Mouse (Mus musculus) B cell, adult 2 months (primary cell): ENCODE data around the gene Rc3h2.

Source experiments
- DNase-seq, 2 experiments: peaks; one replicate each; pipeline ENCODE4 v3.0.0; 2022

Gene Rc3h2

DNA sequence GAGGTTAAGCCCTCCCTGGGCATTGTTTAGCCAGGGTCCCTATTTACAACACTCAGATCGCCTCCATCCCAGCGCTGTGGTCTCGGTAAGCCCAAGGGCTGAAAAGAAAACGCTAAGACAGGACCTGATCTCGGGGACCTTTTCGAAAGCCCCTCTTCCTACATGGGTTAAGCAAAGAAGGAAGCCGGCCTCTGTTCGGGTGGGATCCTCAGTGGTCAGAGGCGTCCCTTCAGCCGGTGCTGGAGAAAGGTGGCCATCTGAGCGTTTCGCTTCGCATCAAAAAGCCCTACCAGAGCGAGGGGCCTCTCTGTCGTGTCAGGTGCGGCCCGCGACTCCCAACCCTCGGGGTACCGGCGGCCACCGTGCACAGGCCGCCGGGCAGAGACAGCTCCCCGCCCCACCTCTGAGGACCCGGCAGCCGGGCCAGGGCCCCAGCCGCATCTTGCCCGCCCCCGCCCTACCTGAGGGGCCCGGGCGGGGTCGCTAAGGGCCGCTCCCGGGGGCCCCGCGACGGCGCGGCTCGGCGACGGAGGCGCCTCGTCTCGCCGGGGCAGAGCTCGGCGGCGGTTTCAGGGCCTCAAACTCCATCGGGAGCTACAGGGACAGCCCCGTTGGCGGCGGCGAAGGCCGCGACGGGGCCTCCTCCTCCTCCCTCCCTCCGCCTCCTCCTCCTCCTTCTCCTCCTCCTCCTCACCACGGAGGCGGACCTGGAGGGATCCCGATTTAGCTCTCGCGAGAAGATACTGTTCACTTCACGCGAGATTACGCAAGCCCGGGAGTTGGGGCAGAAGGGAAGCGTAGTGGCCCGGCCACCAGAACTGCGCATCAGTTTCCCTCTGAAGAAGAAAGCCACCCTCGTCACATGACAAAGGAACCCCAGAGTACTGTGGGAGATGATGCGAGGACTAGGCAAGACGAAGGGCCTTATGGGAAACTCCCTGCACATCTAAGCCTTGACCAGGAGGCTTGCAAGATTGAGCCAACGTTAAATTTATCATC lies at the start of gene Rc3h2:
Gene Rc3h2, minus strand, starts transcription at position 598 of the 999 bp plus-strand sequence.
- peak; percentile 92 to 93 for DNase-seq

DNA sequence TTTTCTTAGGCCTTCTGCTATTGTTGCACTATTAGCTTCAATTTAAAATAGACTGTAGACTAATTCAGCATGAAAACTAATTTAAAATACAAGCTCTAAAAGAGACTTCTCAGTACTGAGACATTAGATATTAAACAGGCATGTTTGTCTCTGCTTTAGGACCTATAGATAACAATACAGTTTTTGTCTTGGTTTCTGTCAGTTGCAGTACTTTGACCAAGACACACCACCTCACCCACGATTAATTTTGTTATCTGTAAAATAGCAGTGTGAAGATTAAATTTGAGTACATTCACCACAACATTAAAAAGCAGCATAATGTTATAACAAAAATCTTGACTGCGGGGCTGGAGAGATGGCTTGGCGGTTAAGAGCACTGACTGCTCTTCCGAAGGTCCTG lies 43.6 kb upstream of the Rc3h2 start:
- no peak for DNase-seq

DNA sequence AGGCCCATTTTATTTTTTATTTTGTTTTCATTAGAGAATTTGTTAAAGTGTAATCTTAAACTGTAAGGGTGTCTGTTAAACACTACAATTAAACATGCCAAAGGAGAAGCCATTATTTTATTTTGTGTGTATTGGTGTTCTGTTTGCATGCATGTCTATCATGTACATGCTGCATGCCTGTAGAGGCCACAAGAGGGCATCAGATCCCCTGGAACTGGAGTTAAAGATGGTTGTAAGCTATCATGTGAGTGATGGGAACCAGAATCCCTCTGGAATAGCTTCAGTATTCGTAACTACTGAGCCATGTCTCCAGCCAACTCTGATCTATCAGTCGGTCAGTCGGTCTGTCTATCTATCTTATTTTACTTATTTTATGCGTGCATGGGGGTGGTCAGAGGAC lies 38.0 kb upstream of the Rc3h2 start:
- DNase-seq = no peak

DNA sequence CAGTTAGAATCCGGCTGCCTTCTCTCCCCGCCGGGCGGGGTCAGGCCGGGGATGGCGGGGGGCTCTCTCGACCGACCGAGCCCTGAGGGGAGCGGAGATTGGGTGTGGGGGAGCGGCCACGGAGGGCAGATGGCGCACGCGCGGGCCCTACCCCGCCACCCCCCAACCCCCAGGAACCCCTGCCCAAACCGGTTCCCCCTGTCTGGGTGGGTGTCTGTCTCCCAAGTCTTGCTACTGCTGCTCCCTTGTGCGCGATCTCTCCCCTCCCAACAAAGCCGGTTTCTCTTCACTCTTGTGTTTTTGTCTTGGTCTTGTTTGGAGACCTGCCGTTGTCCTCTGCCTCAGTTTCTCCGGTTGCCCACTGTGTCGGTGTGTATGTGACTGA lies 29.7 kb upstream of the Rc3h2 start:
- no peak for DNase-seq

GRCm38 (mm10) chr2:37451667-37452375 lies 29.1 kb upstream of the Rc3h2 start:
- DNase-seq = peak; percentile 92 to 93

DNA sequence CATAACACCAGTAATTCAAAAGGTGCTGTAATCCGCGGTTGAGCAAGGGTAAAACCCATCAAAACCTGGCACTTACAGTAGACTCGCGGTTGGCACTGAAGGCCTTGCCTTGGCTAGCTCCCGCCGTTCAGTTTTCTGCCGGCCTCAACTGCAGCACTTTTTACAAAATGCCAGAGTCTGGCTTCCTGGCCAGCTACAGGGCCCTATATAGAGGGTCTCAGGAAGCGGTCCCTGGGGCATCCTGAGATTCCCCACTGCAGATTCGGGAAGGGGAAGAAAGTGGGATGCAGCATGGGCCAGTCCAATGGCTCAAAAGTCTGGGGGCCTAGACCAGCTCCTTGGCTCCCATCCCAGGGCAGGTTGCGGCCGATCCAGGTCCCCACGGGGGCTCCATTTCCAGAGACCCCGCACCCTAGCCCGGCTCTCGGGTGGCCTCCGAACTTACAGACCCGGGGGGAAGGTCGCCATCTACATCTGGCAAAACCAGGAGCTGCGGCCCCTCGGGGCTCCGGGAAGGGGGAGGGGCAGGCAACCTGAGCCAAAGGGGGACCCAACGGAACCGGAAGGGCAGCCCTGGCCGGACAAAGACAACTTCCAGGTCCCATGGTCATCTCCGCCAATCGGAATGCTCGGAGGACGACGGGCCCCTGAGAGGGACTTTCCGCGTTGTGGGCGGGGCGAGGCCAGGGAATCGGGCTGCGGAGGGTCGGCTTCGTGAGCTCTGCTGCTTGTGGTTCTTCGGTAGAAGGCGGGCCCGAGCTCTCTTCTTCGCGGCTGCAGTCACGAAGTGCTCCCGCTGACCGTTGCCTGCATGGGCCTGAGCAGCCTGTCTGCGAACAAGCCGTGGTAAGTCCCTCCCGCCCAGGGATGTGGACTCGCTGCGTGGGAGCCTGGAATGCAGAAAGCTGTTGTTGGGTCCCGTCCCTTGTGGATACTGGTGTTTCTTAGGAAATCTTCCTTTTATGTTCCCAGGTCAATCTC lies 20.2 kb upstream of the Rc3h2 start, which contains the start of the genes Zbtb26, Zbtb6 and Rabgap1:
Gene Zbtb26, minus strand, starts transcription at position 525 of the 981 bp plus-strand sequence.
Gene Zbtb6, minus strand, starts transcription at position 561 of the 981 bp plus-strand sequence.
Gene Rabgap1, plus strand, starts transcription at position 669 of the 981 bp plus-strand sequence.
- peak; percentile 92 to 94 for DNase-seq

DNA sequence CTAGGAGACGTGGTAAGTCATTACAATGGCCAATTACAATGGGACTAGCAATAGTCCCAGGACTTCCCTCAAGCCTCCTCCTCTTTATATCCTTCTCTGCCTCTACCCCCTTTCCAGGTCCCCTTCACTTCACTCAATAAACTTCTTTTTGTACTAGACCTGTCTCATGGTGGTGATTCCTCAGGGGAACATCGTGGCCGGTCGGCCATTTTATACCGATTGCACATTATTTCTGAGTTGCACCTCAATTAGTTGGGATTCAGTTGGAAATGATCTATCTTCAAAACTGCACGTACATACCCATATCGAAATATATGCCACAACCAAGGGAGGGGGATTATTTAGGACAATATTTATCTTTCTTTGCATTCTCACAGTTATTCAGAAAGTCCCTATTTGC lies 8.9 kb upstream of the Rc3h2 start:
- DNase-seq = no peak

DNA sequence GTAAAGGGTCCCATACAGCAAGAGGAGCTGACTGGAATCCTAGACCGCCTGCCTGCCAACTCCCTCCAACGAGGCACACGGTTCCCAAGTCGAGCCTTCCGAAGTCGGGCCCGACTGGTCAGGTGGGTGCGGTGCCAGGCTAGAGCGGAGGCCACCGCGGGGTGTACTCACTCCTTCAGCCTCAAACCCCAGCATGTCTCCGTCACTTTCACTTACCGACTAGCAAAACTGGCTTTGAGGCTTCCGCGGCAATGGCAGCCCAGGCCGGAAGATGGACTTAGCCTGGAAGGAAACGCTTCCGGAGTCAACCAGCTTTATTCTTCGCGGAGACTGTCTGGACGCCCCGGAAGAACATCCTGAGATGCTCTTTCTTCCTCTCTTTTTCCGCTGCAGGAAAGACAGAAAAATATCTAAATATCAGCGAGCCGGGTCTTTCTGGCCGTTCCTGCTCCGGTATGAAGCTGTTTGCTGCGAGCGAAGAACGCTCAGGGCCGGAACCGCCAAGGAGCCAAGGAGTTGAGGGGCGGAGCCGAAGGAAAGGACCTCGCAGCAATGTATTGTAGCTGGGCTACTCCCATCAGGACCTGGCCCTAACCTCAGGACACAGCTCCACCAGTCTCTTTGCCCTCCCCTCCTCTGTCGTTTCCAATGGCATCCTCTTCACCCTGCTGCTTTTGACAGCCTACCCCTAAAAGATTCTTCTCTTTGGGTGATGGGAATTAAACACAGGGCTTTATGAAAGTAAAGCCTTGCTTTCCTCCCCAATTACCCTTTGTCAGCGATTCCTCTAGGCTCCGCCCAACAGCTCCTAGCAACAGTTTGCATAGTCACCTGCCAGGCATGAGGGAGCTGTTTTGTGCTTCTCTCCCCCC lies 8.1 kb upstream of the Rc3h2 start:
- peak; percentile 77 to 78 for DNase-seq

GRCm38 (mm10) chr2:37423671-37424070 lies 968 bp upstream of the Rc3h2 start:
- DNase-seq = peak; percentile 37 to 50

- no peak for DNase-seq
Measured at GRCm38 (mm10) chr2:37421903-37422302, 800 bp downstream of the Rc3h2 start.

- peak; percentile 10 to 17 for DNase-seq
Measured at GRCm38 (mm10) chr2:37395539-37395938, 27.2 kb downstream of the Rc3h2 start.

DNA sequence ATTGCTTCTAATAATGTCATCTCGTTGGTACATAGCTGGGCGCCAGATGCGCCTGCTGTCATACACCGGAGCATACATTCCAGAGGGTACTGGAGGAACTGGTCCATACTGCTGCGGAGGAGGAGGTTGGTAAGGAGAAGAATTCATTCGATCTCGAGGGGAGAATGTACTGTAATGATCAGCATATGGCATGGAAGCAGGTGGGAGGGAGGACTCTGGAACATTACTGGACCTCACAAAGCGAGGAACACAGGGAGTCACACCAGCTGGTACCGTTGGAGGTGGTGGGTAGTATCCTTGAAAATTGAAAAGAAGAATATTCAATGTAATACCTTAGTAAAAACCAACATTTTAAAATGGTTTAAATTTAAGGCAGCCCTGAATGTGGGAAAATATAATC lies 39.8 kb downstream of the Rc3h2 start:
- DNase-seq = no peak

DNA sequence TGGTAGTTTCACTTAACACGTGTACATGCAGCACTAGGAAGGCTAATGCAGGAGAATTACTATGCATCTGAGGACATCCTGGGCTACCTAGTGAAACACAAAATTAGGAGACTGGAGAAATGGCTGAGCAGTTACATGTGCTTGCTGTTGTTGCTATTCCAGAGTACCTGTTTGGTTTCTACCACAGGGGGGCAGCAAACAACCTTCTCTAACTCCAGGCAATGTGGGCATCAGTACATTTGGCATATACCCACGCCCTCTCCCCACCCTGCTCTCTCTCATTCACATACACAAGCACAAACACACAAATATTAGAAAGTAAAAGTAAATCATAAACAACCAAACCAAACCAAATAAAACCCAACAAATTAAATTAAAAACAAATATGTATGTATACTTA lies 42.5 kb downstream of the Rc3h2 start:
- DNase-seq = peak; percentile 79 to 80

DNA sequence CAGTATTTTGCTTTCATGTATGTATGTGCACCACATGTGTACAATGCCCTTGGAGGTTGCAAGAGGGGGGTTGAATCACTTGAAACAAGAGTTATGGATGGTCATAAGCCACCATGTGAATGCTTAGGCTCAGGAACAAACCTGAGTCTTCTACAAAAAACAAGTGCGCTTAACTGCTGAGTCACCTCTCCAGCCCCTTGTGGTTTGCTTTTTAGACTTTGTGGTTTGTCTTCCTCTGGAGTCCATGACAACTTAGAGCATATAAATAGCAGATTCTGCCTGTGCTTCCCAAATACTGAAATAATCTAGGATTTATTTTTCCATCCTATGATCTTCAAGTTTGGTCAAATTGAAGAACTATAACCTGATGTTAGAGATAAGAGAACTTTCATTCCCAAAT lies 46.7 kb downstream of the Rc3h2 start:
- no peak for DNase-seq

- DNase-seq = no peak
Measured at GRCm38 (mm10) chr2:37370651-37371050, 52.1 kb downstream of the Rc3h2 start.

DNA sequence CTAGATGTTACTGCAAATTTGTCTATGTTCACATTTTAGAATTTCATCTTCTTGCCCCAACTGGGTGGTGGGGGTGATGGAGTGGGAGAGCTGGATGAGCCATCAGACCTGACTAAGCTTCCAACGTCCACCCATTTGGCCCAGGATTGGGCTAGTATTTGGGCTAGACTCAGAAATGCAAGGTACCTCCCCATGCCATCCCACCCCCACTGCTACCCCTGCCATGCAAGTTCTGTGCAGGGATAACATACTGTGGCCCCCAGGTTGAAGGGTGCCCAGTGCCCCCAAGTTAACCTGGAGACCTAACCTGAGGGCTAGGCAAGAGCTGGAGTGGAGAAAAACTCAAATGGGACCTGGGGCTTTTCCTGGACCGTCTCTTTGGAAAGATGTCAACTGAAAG lies 62.8 kb downstream of the Rc3h2 start:
- no peak for DNase-seq

DNA sequence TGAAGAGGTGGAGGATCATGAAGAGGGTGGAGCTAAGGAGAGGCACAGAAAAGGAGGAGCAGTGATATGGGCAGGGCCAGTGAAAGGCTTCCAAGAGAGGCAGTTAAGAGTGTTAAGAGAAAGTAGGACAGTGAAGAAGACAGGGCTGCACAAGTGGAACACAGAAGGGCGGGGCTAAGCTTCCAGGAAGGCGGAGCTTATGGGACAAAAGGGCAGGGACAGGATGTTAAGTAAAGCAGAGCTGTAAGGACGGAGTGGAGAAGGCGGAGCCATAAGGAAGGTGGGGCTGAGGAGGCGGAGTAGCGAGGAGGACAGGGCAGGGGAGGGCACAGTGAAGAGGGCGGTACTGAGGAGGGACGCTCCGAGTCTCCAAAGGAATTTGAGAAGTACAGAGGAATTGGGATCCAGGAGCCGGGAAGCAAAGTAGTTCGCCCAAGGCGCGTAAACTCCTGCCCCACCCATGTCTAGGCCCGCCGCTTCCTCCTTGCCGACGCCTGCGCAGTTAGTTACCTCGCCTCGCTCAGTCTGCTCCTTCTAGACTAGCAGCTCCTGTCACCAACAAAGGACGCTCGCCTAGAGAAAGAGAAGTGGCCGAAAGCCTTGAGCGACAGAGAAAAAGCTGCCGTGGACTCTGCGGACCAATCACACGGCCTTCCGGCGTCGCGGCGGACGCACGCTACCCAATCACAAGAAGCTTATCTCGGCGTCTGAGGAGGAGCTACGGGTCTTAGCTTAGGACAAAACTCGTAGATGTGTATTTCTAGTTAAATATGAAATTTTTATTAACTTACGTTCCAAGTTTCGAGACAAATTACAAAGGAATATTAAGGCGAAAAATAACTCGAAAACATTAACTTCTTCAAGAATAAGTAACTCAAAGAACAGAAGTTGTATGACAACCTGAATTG lies 63.8 kb downstream of the Rc3h2 start, which contains the start of gene Pdcl:
Gene Pdcl, minus strand, starts transcription at position 700 of the 908 bp plus-strand sequence.
- peak; percentile 89 to 91 for DNase-seq

GRCm38 (mm10) chr2:37355571-37355970 lies 67.1 kb downstream of the Rc3h2 start:
- DNase-seq = no peak

DNA sequence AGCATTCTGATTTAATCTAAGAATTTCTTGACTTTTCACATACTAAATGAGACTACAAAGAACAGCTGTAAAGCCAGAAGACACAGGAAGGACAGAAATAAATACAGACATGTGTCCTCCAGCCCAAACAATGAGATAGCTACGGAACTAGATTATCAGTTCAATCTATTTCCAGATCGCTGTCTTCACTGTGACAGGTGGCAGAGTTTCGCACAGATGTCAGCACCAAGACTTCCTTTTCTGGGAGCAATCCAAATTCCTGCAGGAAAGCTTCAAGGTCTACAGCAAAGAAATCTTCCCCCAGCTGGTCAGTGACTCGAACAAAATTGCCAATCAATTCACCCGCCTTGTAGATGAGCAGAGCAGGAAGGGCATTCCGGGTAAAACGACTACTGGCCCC lies 71.0 kb downstream of the Rc3h2 start:
- no peak for DNase-seq
